Mouse (Mus musculus): Measurements from ENCODE around the gene Gpx2.

DNA sequence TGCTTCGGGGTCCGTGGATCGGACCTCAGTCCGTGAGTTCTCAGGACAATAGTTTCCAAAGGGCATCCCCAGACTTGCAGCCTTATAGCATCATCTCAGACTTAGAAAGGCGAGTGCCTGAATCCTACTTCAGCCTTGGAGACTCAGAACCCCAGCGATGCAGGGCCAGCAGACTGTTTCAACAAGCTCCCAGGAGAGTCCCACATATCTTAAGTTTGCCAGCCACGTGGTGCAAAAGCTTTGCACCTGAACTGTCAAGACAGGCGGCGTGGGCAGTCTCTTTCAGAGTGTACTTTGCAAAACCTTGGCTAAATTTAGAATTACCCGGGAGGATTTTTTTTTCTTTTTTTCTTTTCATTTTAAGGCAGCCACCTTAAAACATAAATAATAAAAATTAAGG lies 12.4 kb upstream of the Gpx2 start:
- TF ChIP-seq CTCF (IDR thresholded peaks at IDR 0.05; ENCODE audit: low read depth) = no peak
- no peak for TF ChIP-seq EP300 (IDR thresholded peaks at IDR 0.05; ENCODE audit: low read depth)

Measured in liver, embryonic 14.5 days (tissue).